Mouse (Mus musculus) B cell, adult 67 days (primary cell): ENCODE results near the gene Gpr149. TPM values are rescaled to one million over a fixed set of nuclear protein-coding genes. Genes with fewer than 3 reads are reported as not detected.

Source experiments
- total RNA-seq, 2 experiments: library from RNA; stranded (reverse); gene quantifications; 4 replicates each; pipeline ENCODE4 v1.2.4; 2023

Gpr149 gene
- not detected for total RNA-seq

DNA sequence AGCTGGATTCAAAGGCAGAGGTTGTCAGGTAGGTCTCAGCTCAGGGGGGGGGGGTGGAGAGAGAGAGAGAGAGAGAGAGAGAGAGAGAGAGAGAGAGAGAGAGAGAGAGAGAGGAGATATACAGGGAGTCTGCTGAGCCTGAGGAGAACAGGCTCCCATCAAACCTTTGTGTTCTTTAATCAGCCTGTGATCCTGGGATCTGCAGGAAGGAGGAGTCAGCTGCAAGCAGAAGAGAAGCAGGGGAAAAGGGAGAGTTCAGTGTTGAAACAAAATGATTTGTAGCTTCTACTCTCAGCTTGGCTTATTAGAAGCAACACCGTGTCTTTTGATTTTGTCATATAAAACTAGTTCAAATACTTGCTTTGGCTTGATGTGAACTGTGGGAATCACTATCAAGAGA, at the start of gene Gpr149:
TSS of gene Gpr149 (minus strand) at position 168 of the 400 bp plus-strand sequence.

GRCm38 (mm10) chr3:62506488-62507205, 98.3 kb downstream of the Gpr149 start, which contains the start of gene Dhx36:
Gene Dhx36, minus strand, starts transcription at chr3:62507004.

Other genes starting within 250 kb of the Gpr149 start
- 10 to 100 TPM; 65.1 to 66.9 TPM for gene Dhx36, start 98.1 kb downstream of the Gpr149 start, total RNA-seq